Mouse (Mus musculus) E14TG2a.4 (cell line): ENCODE measurements at regions not wholly inside any gene's neighbourhood (a gene's known extent, or its start where the extent isn't known, plus 50 kb on each side); places are given as distances from the start of the nearest gene placed in this dataset.

Experiments
- H3K27me3 ChIP-seq: 2 replicates; pipeline ENCODE4 v1.6.1; 2014; ENCODE audit warnings: low read length, control low read depth; ENCODE audit not compliant: insufficient read depth
- H3K36me3 ChIP-seq: 2 replicates; pipeline ENCODE4 v1.6.1; 2014; ENCODE audit warnings: low read length, control low read depth; ENCODE audit not compliant: insufficient read depth
- H3K4me1 ChIP-seq: replicated peaks from 2 replicates; pipeline ENCODE4 v1.6.1; 2014; ENCODE audit warnings: low read depth, low read length, control low read depth
- H3K4me3 ChIP-seq: replicated peaks from 2 replicates; pipeline ENCODE4 v1.5.1; 2014; ENCODE audit warnings: mild to moderate bottlenecking, low read length
- H3K9me3 ChIP-seq: 2 replicates; pipeline ENCODE4 v1.6.1; 2014; ENCODE audit warnings: low read length, control low read depth
- CTCF ChIP-seq: conservative IDR thresholded peaks from 2 replicates; pipeline ENCODE4 v1.5.1; 2014; ENCODE audit warnings: low read length
- NANOG ChIP-seq: IDR thresholded peaks from 2 replicates; pipeline ENCODE4 v1.6.1; 2014; ENCODE audit warnings: borderline replicate concordance, low read length, mixed read lengths
- POU5F1 ChIP-seq: IDR thresholded peaks from 2 replicates; pipeline ENCODE4 v1.6.1; 2014; ENCODE audit warnings: low read length, borderline replicate concordance

DNA sequence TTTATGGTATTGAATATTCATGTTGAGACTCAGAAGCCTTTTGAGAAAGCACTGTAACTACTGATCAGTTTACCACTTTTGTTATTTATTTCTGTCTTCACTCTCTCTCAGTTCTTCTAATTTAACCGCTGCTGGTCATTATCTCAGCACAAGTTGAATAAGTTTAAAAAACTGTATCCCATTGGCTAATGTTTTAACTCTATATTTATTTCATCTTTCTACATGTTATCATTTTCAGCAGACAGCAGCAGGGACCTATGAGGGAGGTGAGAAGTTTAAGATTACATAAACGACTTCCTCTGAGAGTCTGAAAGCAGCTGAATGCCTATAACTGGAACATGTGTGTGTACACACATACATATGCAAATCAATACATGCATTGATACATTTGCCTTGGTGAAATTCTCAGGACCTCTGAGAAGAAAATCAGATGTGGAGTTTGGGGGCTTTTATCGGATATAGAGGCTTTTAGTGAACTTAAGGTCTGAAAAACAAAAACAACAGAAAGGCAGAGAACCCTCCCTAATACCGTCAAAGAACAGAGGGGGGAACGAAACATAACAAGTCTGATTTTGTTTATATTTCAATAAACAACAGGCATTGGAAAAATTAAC is 72.5 kb upstream of the Jade1 start:
- Histone ChIP-seq H3K27me3 (no peaks in the 10 kb centered on the region), H3K36me3 (peaks cover 81% of the 10 kb centered on the region), H3K4me1 (peaks cover 35% of the 10 kb centered on the region), H3K4me3 (no peak overlapping the region), H3K9me3 (no peaks in the 10 kb centered on the region)
- TF ChIP-seq POU5F1, result no peak
- no peak for TF ChIP-seq NANOG
- no peak for TF ChIP-seq CTCF

DNA sequence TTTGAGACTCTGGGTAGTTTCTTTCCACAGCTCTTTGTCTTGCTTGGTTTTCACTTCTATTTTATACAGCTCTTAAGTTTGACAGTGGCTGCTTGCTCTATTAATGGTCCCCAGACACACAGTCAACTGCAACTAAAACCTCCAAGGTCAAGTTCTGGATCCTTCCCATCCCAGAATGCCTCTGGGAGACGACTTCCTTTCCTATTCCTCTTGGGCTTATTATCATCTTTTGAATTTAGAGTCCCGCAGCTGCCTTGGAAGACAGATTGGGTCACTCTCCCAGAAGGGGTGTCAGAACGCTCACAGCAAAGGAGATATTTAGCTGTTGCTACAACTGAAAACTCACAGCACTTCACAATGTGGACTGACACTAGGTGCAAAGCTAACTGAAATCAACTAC is 75.3 kb upstream of the Jade1 start:
- no peaks in the 10 kb centered on the region for H3K9me3 ChIP-seq
- TF ChIP-seq NANOG, result no peak
- TF ChIP-seq CTCF, result no peak
- TF ChIP-seq POU5F1, result no peak
- H3K4me1 ChIP-seq, result peaks cover 11% of the 10 kb centered on the region
- H3K27me3 ChIP-seq, result no peaks in the 10 kb centered on the region
- no peak overlapping the region for H3K4me3 ChIP-seq
- peaks cover 81% of the 10 kb centered on the region for H3K36me3 ChIP-seq

DNA sequence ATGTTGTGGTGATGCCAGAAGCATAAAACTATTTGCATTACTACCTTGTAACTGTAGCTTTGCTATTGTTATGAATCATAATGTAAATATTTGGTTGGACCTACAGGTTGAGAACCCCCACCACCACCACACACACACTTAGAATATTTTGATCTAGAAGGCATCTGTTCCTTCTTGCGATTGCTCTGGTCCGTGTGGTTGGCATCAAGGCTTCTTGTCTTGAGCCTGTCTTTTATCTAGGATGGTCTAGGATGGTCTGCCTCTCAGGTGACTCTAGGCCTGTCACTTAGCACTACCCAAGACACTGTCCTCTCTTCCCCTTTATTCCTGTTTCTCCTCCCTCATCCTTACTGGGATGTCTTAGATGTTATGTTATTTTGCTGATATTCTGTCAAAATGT is 76.6 kb upstream of the Jade1 start:
- H3K4me1 ChIP-seq, result no peaks in the 10 kb centered on the region; the same call in 1 of the 2 replicates
- peaks cover 75% of the 10 kb centered on the region for H3K36me3 ChIP-seq
- TF ChIP-seq NANOG, result no peak
- H3K9me3 ChIP-seq, result no peaks in the 10 kb centered on the region
- H3K4me3 ChIP-seq, result no peak overlapping the region
- H3K27me3 ChIP-seq, result no peaks in the 10 kb centered on the region

DNA sequence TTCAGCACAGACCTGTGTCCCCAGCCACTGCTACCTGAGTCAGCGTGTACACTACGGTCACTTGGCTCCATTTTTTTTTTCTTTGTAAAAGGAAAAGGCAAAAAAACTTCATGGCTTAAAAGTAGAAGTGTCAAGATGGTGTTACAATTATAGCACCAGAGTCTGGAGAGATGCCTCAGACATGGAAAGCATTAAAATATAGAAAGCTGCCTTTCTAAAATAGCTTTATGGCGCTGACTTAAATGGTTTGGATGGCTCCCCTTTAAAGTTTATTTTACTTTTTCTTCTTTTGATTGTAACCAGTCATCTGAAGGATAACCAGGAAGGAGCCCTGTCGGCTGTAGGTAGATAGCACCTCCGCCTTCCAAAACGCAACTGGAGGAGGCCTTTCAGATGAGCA is 79.0 kb upstream of the Jade1 start:
- Histone ChIP-seq H3K4me1 (no peaks in the 10 kb centered on the region; the same call in 1 of the 2 replicates), H3K27me3 (no peaks in the 10 kb centered on the region), H3K36me3 (peaks cover 87% of the 10 kb centered on the region), H3K4me3 (no peak overlapping the region), H3K9me3 (no peaks in the 10 kb centered on the region)
- TF ChIP-seq CTCF (no peak), NANOG (no peak), POU5F1 (no peak)

DNA sequence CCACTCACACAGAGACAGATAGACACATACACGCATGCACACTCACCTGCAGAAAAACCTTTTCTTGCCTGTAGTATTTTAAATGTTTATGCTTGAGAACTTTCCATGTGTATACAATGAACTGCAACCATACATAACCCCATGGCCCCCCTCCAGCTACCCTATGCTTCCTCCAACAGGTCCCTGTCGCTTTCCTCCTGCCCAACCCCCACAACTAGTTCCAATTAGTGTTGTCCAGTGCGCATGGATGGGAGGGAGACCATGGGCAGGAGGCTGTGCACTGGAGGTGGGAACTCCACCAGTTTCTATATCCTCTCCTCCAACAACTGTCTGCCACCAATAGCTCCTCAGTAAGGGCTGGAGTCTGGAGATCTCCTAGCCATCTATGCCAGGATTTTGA is 82.9 kb upstream of the Jade1 start:
- H3K27me3 ChIP-seq, result no peaks in the 10 kb centered on the region
- H3K4me1 ChIP-seq, result no peaks in the 10 kb centered on the region; the same call in 1 of the 2 replicates
- H3K36me3 ChIP-seq, result peaks cover 81% of the 10 kb centered on the region
- H3K4me3 ChIP-seq, result no peak overlapping the region
- peaks cover 3% of the 10 kb centered on the region; the same call in 1 of the 2 replicates for H3K9me3 ChIP-seq
- TF ChIP-seq CTCF (no peak), POU5F1 (no peak), NANOG (no peak)

DNA sequence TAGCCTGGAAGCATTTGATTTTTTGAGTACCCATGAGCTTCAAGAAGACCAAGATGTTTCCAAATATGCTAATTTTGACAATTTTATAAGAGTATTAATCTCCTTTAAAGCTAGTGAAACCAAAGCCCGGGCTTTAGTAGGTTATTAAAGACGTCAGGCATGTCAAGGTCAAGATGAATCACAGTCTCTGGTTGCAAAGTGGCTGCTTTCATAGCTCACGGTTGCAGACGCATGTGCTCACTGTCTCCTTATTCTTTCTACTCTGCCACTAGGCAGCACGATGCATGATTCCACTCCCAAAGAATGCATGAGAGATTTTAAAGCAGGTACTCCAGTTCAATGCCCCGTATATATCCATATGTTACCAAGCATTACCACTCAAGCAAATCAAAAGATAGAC is 86.4 kb upstream of the Jade1 start:
- TF ChIP-seq CTCF, result no peak
- TF ChIP-seq POU5F1, result no peak
- no peak for TF ChIP-seq NANOG
- H3K4me1 ChIP-seq, result no peaks in the 10 kb centered on the region
- no peak overlapping the region for H3K4me3 ChIP-seq
- H3K27me3 ChIP-seq, result no peaks in the 10 kb centered on the region
- H3K9me3 ChIP-seq, result peaks cover 3% of the 10 kb centered on the region; the same call in 1 of the 2 replicates
- peaks cover 64% of the 10 kb centered on the region for H3K36me3 ChIP-seq

DNA sequence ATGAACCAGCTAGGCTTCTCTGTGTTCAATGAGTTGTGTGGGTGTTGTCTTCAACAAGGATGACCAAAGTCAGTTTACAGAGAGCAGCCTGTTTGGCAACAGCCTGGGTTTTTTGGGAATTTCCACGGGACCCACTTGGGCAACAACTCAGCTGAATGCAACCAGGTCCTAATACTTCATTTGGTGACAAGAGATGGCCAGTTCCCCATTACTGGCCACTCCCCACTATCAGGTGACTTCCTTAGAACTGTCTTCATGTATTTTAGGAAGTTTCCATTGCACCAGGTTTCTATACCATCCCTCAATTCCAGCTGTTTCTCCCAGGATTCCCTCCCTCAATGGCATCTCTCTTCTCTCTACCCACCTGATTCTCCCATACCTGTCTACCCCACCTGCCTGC is 87.7 kb upstream of the Jade1 start:
- TF ChIP-seq POU5F1 (no peak), CTCF (no peak), NANOG (no peak)
- H3K9me3 ChIP-seq, result peaks cover 3% of the 10 kb centered on the region; the same call in 1 of the 2 replicates
- H3K4me1 ChIP-seq, result no peaks in the 10 kb centered on the region
- H3K4me3 ChIP-seq, result no peak overlapping the region
- H3K36me3 ChIP-seq, result peaks cover 66% of the 10 kb centered on the region
- no peaks in the 10 kb centered on the region for H3K27me3 ChIP-seq

DNA sequence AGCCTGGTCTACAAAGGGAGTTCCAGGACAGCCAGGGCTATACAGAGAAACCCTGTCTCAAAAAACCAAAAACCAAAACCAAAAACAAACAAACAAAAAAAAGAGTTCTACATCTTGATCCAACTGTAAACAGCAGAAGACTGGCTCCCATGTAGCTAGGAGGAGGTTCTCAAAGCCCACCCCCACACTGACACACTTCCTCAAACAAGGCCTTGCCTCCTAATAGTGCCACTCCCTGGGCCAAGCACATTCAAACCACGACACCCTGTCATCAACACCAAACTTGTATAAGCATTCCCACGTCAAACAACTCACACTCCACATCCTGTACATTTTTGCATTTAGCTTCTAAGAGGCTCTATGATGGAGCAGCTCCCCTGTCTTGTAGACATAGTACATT is 89.6 kb upstream of the Jade1 start:
- Histone ChIP-seq H3K4me1 (no peaks in the 10 kb centered on the region), H3K27me3 (no peaks in the 10 kb centered on the region), H3K36me3 (peaks cover 69% of the 10 kb centered on the region), H3K4me3 (no peak overlapping the region), H3K9me3 (peaks cover 3% of the 10 kb centered on the region; the same call in 1 of the 2 replicates)
- no peak for TF ChIP-seq POU5F1
- 0 out of 2 replicates have a peak, but pooled peaks have one; percentile 2 for TF ChIP-seq CTCF
